Mouse (Mus musculus) kidney, postnatal 0 days (tissue): ENCODE measurements around the gene Gemin6. TPM values are rescaled to one million over a fixed set of nuclear protein-coding genes. Genes with fewer than 3 reads are reported as not detected.
"Not testable (repeated sequence)": the region's sequence is repeated elsewhere in the genome, so short reads cannot be mapped to it uniquely, and the experiment has no call there.

Experiments
- ATAC-seq: fragments of 200-750 bp; cut with Nextera tagmentation; replicated peaks from 2 replicates; pipeline ENCODE4 v1.8.0; 2017; ENCODE audit warnings: low read depth, moderate number of reproducible peaks, moderate TSS enrichment, moderate library complexity; ENCODE audit not compliant: low FRiP score
- DNase-seq: peaks from one replicate; pipeline ENCODE4 v3.0.0-alpha.2; 2016; ENCODE audit warnings: low spot score
- H3K27ac ChIP-seq: fragments of 300-500 bp; sonication (generic); 2 replicates; pipeline ENCODE4 v1.5.1; 2014; ENCODE audit warnings: mild to moderate bottlenecking
- H3K27me3 ChIP-seq: fragments of 300-500 bp; sonication (generic); 2 replicates; pipeline ENCODE4 v1.6.1; 2014; ENCODE audit warnings: low read length, mixed read lengths; ENCODE audit not compliant: insufficient read depth
- H3K36me3 ChIP-seq: fragments of 300-500 bp; sonication (generic); 2 replicates; pipeline ENCODE4 v1.6.1; 2014; ENCODE audit warnings: low read length, mixed read lengths; ENCODE audit not compliant: insufficient read depth
- H3K4me1 ChIP-seq: fragments of 300-500 bp; sonication (generic); replicated peaks from 2 replicates; pipeline ENCODE4 v1.6.1; 2014; ENCODE audit warnings: antibody characterized with exemption, low read length, mixed read lengths; ENCODE audit not compliant: insufficient read depth
- H3K4me2 ChIP-seq: fragments of 300-500 bp; sonication (generic); 2 replicates; pipeline ENCODE4 v1.6.1; 2014; ENCODE audit warnings: mild to moderate bottlenecking, low read length, moderate library complexity, mixed read lengths
- H3K4me3 ChIP-seq: fragments of 300-500 bp; sonication (generic); replicated peaks from 2 replicates; pipeline ENCODE4 v1.5.1; 2014; ENCODE audit warnings: low read depth, low read length
- H3K9ac ChIP-seq: fragments of 300-500 bp; sonication (generic); 2 replicates; pipeline ENCODE4 v1.6.1; 2014; ENCODE audit warnings: low read depth, low read length
- H3K9me3 ChIP-seq: fragments of 300-500 bp; sonication (generic); replicated peaks from 2 replicates; pipeline ENCODE4 v1.6.1; 2016; ENCODE audit warnings: low read length, inconsistent platforms, mixed read lengths
- CTCF ChIP-seq: IDR thresholded peaks from 2 replicates; pipeline ENCODE4 v1.5.1; 2016; ENCODE audit warnings: antibody characterized with exemption, low read depth, mild to moderate bottlenecking, moderate library complexity
- WGBS: fragments of 180-500 bp; shearing (Covaris S2); extraction: QIAGEN DNeasy Blood & Tissue Kit; methylation state at CpG from one replicate; pipeline ENCODE4 v1.1.7; 2014; 5-methylcytosine and 5-hydroxymethylcytosine counted together
- polyA plus RNA-seq: library from polyadenylated mRNA; unstranded; fragments of >200 nt; fragmentation: Nextera tagmentation; extraction: Ambion mirVana; gene quantifications from 2 replicates; pipeline ENCODE4 v1.2.1, GENCODE M21; 2015

Gemin6 gene
- polyA plus RNA-seq, 1 experiment from 2014 or later = 29.7 TPM

GRCm38 (mm10) chr17:80206671-80207581 lies 17.3 kb upstream of the Gemin6 start, which contains the start of the genes Srsf7 and Ttc39d:
Srsf7 (minus strand) TSS chr17:80207307.
Ttc39d (plus strand) TSS chr17:80207460.
- peak within 1 kb of the TSS; percentile 90 for H3K4me3 ChIP-seq
- under 1% methylated on average over 94 of the region's 95 CpGs for WGBS

GRCm38 (mm10) chr17:80213998-80214397 lies 10.2 kb upstream of the Gemin6 start:
- not testable (repeated sequence) for H3K36me3 ChIP-seq, H3K4me1 ChIP-seq, H3K27me3 ChIP-seq, H3K4me3 ChIP-seq, DNase-seq, ATAC-seq, H3K9me3 ChIP-seq, H3K4me2 ChIP-seq, H3K9ac ChIP-seq, H3K27ac ChIP-seq
- 99% methylated on average over 4 of the region's 4 CpGs for WGBS

More at GRCm38 (mm10) chr17:80206671-80207581, 17.3 kb upstream of the Gemin6 start, which contains the start of the genes Srsf7 and Ttc39d:
- Histone ChIP-seq H3K9ac (peak within 1 kb of the TSS; percentile 89), H3K36me3 (peaks cover 18% of the 10 kb centered on the region), H3K4me1 (no peaks in the 10 kb centered on the region), H3K4me2 (peak within 1 kb of the TSS; percentile 61), H3K27ac (peak within 1 kb of the TSS; percentile 97), H3K27me3 (no peaks in the 10 kb centered on the region), H3K9me3 (no peaks in the 10 kb centered on the region)
- no peak for TF ChIP-seq CTCF
- DNase-seq (peak; percentile 99), ATAC-seq (peak; percentile 95)

- Histone ChIP-seq H3K9ac (no peak overlapping the region), H3K27ac (no peak overlapping the region), H3K4me1 (no peaks in the 10 kb centered on the region), H3K36me3 (no peaks in the 10 kb centered on the region), H3K9me3 (no peaks in the 10 kb centered on the region), H3K4me2 (no peak overlapping the region), H3K4me3 (no peak overlapping the region), H3K27me3 (no peaks in the 10 kb centered on the region)
- ATAC-seq (no peak), DNase-seq (no peak)
- no peak for TF ChIP-seq CTCF
- 63% methylated on average over 2 of the region's 2 CpGs for WGBS
Observed at GRCm38 (mm10) chr17:80220131-80220530, 4.1 kb upstream of the Gemin6 start.

- Histone ChIP-seq H3K4me2 (no peak overlapping the region), H3K27ac (no peak overlapping the region), H3K4me3 (no peak overlapping the region), H3K27me3 (no peaks in the 10 kb centered on the region), H3K9me3 (no peaks in the 10 kb centered on the region), H3K36me3 (no peaks in the 10 kb centered on the region), H3K4me1 (no peaks in the 10 kb centered on the region), H3K9ac (no peak overlapping the region)
- TF ChIP-seq CTCF = no peak
- DNase-seq (no peak), ATAC-seq (no peak)
- WGBS = 71% methylated on average over 9 of the region's 9 CpGs
Observed at GRCm38 (mm10) chr17:80221202-80221601, 3.0 kb upstream of the Gemin6 start.

GRCm38 (mm10) chr17:80221890-80222628 lies 2.2 kb upstream of the Gemin6 start:
- ATAC-seq = no peak
- 40% methylated on average over 3 of the region's 3 CpGs for WGBS

GRCm38 (mm10) chr17:80223829-80224228 lies 412 bp upstream of the Gemin6 start:
- Histone ChIP-seq H3K4me1 (no peaks in the 10 kb centered on the region), H3K9me3 (no peaks in the 10 kb centered on the region), H3K27ac (peak overlapping the region; percentile 83; the same call in 1 of the 2 replicates), H3K9ac (peak overlapping the region; percentile 64; the same call in 1 of the 2 replicates), H3K4me3 (peak overlapping the region; percentile 51), H3K27me3 (no peaks in the 10 kb centered on the region), H3K36me3 (no peaks in the 10 kb centered on the region), H3K4me2 (peak overlapping the region; percentile 55)
- ATAC-seq (no peak), DNase-seq (no peak)
- TF ChIP-seq CTCF = no peak
- WGBS = 7% methylated on average over 9 of the region's 9 CpGs

More at GRCm38 (mm10) chr17:80221890-80222628, 2.2 kb upstream of the Gemin6 start:
- peak; percentile 47 for DNase-seq
- H3K9ac ChIP-seq = no peak overlapping the region
- H3K27me3 ChIP-seq = no peaks in the 10 kb centered on the region
- H3K9me3 ChIP-seq = no peaks in the 10 kb centered on the region
- no peak overlapping the region for H3K27ac ChIP-seq
- no peak overlapping the region for H3K4me2 ChIP-seq
- H3K4me1 ChIP-seq = no peaks in the 10 kb centered on the region
- no peak overlapping the region for H3K4me3 ChIP-seq
- no peaks in the 10 kb centered on the region for H3K36me3 ChIP-seq
- peak; percentile 57 for TF ChIP-seq CTCF

- 45% methylated on average over 4 of the region's 5 CpGs for WGBS
- not testable (repeated sequence) for H3K9me3 ChIP-seq, H3K36me3 ChIP-seq, H3K4me1 ChIP-seq, ATAC-seq, DNase-seq, H3K27ac ChIP-seq, H3K27me3 ChIP-seq
- peak overlapping the region; percentile 55 for H3K4me2 ChIP-seq
- peak overlapping the region; percentile 51 for H3K4me3 ChIP-seq
- peak overlapping the region; percentile 64; the same call in 1 of the 2 replicates for H3K9ac ChIP-seq
Observed at GRCm38 (mm10) chr17:80225142-80225541, 901 bp downstream of the Gemin6 start.
